Mouse (Mus musculus): ENCODE results near the gene Ppp2r5a. TPM values are rescaled to one million over a fixed set of nuclear protein-coding genes. Genes with fewer than 3 reads are reported as not detected.

Ppp2r5a gene
- polyA plus RNA-seq (2012; ENCODE audit: insufficient read depth, insufficient read length, low replicate concordance, missing spikeins): 149 and 263 TPM in 2 replicates

DNA sequence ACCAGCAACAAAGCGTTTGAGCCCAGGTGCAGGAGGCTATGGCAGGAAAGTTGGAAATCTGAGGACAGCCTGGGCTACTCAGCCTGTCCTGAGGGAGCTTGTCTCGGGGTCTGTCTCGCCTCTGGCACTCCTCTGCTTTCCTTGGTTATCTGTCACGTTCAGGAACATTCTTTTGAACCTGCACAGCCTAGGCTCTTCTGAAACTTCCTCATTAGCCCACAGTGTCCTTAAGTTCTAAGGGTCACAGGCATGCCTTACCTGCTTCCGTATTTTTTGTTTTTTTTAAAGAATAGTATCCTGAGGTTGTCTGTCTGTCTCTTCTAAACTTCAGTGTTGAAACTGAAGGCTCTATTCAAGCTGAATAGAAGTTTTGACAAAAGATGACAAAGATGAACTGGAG is at the start of gene Ppp2r5a:
TSS of gene Ppp2r5a (minus strand) at position 199 of the 400 bp plus-strand sequence.
- 81% methylated on average over 5 of the region's 5 CpGs for WGBS
- no peaks in the 10 kb centered on the region for H3K4me1 ChIP-seq (ENCODE audit: control insufficient read depth, insufficient read depth, low read length)
- TF ChIP-seq POLR2A (IDR thresholded peaks at IDR 0.05; ENCODE audit: insufficient read depth, low read depth, low read length) (no peak), CTCF (IDR thresholded peaks at IDR 0.05; ENCODE audit: insufficient read depth, low read depth, low read length) (no peak)
- no peak within 1 kb of the TSS for H3K27ac ChIP-seq (ENCODE audit: insufficient read depth, low read depth, low read length)
- no peak within 1 kb of the TSS for H3K4me3 ChIP-seq (ENCODE audit: insufficient read depth, low read depth, low read length)

GRCm38 (mm10) chr1:191450614-191451013 is 47.5 kb upstream of the Ppp2r5a start:
- 76% methylated on average over 5 of the region's 5 CpGs for WGBS
- Histone ChIP-seq H3K4me3 (ENCODE audit: insufficient read depth, low read depth, low read length) (no peak overlapping the region), H3K4me1 (ENCODE audit: control insufficient read depth, insufficient read depth, low read length) (peaks cover 11% of the 10 kb centered on the region), H3K27ac (ENCODE audit: insufficient read depth, low read depth, low read length) (no peak overlapping the region)
- no peak for TF ChIP-seq CTCF (IDR thresholded peaks at IDR 0.05; ENCODE audit: insufficient read depth, low read depth, low read length)
- no peak for TF ChIP-seq POLR2A (IDR thresholded peaks at IDR 0.05; ENCODE audit: insufficient read depth, low read depth, low read length)

DNA sequence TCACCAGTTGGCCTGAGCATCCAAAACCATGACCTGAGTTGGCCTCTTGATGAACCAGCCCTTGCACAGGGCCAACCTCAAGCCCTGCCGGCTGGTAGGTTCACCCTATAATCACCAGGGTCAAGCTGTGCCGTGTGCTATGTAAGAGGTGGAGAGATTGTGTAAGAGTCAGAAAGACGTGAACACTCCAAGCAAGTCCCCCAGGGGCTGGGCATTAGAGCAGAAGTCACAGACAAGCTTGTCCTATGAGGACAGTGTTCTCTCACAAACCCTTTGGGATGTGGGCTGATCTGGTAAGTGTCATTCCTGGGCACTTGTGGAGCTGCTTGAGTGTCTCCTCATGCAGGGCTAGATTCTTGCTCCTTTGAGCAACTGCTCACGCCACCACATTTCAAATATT is 46.5 kb upstream of the Ppp2r5a start:
- WGBS: 94% methylated on average over 4 of the region's 4 CpGs
- Histone ChIP-seq H3K4me3 (ENCODE audit: insufficient read depth, low read depth, low read length) (no peak overlapping the region), H3K27ac (ENCODE audit: insufficient read depth, low read depth, low read length) (no peak overlapping the region), H3K4me1 (ENCODE audit: control insufficient read depth, insufficient read depth, low read length) (peaks cover 11% of the 10 kb centered on the region)
- no peak for TF ChIP-seq POLR2A (IDR thresholded peaks at IDR 0.05; ENCODE audit: insufficient read depth, low read depth, low read length)
- TF ChIP-seq CTCF (IDR thresholded peaks at IDR 0.05; ENCODE audit: insufficient read depth, low read depth, low read length): no peak

DNA sequence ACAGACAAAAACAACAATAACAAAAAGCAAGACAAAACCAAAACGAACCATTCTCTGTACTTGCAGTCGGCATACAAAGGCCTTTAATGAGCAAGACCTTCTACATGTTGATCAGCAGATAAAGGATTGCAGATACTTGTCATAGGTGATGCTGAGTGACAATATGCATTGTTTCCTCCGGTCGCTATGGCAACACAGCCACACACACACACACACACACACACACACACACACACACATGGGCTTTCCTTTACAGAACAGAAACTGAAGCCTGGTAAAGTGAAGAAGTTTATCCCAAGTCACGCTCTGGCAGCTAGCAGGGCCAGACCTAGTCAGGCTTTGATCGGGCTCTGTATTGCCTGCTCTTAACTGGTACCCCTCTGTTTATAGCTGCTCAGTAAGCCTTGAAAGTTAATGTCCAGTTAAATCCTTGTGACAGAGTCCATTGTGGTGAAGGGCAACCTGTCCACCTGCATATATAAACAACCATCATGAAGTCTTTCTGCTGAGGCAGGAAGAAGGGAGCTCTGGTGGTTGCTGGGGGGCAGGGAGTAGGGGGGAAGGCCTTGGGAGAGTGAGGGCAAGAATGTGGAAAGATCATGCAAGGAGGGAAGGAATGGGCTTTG is 44.4 kb upstream of the Ppp2r5a start:
- no peak overlapping the region for H3K4me3 ChIP-seq (ENCODE audit: insufficient read depth, low read depth, low read length)
- WGBS: 80% methylated on average over 6 of the region's 6 CpGs
- TF ChIP-seq CTCF (IDR thresholded peaks at IDR 0.05; ENCODE audit: insufficient read depth, low read depth, low read length) (no peak), POLR2A (IDR thresholded peaks at IDR 0.05; ENCODE audit: insufficient read depth, low read depth, low read length) (no peak)
- H3K4me1 ChIP-seq (ENCODE audit: control insufficient read depth, insufficient read depth, low read length): peaks cover 12% of the 10 kb centered on the region
- H3K27ac ChIP-seq (ENCODE audit: insufficient read depth, low read depth, low read length): no peak overlapping the region

- Histone ChIP-seq H3K4me3 (ENCODE audit: insufficient read depth, low read depth, low read length) (no peak overlapping the region), H3K4me1 (ENCODE audit: control insufficient read depth, insufficient read depth, low read length) (peaks cover 14% of the 10 kb centered on the region), H3K27ac (ENCODE audit: insufficient read depth, low read depth, low read length) (no peak overlapping the region)
- no peak for TF ChIP-seq POLR2A (IDR thresholded peaks at IDR 0.05; ENCODE audit: insufficient read depth, low read depth, low read length)
- WGBS: 57% methylated on average over 5 of the region's 5 CpGs
These were observed 43.2 kb upstream of the Ppp2r5a start for GRCm38 (mm10) chr1:191446307-191446706.

DNA sequence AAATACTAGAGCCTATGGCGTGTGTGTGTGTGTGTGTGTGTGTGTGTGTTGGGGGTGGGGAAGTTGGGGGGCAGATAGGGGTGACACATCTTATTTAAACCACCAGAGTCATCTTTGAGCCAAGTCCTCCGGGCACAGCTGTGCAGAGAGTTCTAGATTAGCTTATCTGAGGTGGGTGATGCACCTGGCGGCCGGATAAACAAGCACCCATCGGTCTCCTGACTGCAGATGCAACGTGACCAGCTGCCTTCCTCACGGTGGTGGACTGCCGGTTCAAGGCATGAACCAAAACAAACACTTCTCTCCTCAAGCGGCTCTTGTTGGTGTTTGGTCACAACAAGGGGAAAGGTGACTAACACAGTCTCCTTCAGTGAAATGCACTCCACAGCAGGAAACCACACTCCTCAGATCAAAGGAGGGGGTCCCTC is 42.8 kb upstream of the Ppp2r5a start:
- Histone ChIP-seq H3K27ac (ENCODE audit: insufficient read depth, low read depth, low read length) (peak overlapping the region; percentile 22; the same call in 1 of the 2 replicates), H3K4me1 (ENCODE audit: control insufficient read depth, insufficient read depth, low read length) (peaks cover 14% of the 10 kb centered on the region), H3K4me3 (ENCODE audit: insufficient read depth, low read depth, low read length) (no peak overlapping the region)
- TF ChIP-seq CTCF (IDR thresholded peaks at IDR 0.05; ENCODE audit: insufficient read depth, low read depth, low read length) (no peak), POLR2A (IDR thresholded peaks at IDR 0.05; ENCODE audit: insufficient read depth, low read depth, low read length) (no peak)
- WGBS: 64% methylated on average over 9 of the region's 9 CpGs

- no peak overlapping the region for H3K27ac ChIP-seq (ENCODE audit: insufficient read depth, low read depth, low read length)
- TF ChIP-seq CTCF (IDR thresholded peaks at IDR 0.05; ENCODE audit: insufficient read depth, low read depth, low read length) (no peak), POLR2A (IDR thresholded peaks at IDR 0.05; ENCODE audit: insufficient read depth, low read depth, low read length) (no peak)
- H3K4me3 ChIP-seq (ENCODE audit: insufficient read depth, low read depth, low read length): no peak overlapping the region
- WGBS: 93% methylated on average over 12 of the region's 12 CpGs
- peaks cover 14% of the 10 kb centered on the region for H3K4me1 ChIP-seq (ENCODE audit: control insufficient read depth, insufficient read depth, low read length)
These were observed 42.3 kb upstream of the Ppp2r5a start for GRCm38 (mm10) chr1:191445401-191445800.

- no peak overlapping the region for H3K27ac ChIP-seq (ENCODE audit: insufficient read depth, low read depth, low read length)
- TF ChIP-seq POLR2A (IDR thresholded peaks at IDR 0.05; ENCODE audit: insufficient read depth, low read depth, low read length) (no peak), CTCF (IDR thresholded peaks at IDR 0.05; ENCODE audit: insufficient read depth, low read depth, low read length) (no peak)
- no peak overlapping the region for H3K4me3 ChIP-seq (ENCODE audit: insufficient read depth, low read depth, low read length)
- peaks cover 14% of the 10 kb centered on the region for H3K4me1 ChIP-seq (ENCODE audit: control insufficient read depth, insufficient read depth, low read length)
- WGBS: 87% methylated on average over 1 of the region's 1 CpGs
These were observed 41.4 kb upstream of the Ppp2r5a start for GRCm38 (mm10) chr1:191444467-191444866.

DNA sequence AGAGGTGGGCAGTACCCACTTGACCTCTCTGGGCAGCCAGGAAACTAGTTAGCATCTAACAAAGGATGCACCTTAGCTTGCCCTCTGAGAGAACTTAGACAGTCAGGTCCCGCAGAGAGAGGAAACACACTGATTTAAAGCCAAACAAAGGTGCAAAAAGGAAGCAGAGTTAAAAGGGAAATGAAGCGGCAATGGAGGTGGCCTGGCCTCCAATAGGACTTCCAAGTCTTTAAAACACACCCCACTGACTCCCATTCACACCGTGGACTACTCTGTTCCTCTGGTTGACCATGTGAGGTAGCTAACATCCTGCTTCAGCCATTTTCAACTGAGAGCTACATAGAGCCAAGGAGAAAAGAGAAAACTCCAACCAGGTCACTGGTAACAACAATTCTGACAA is 35.9 kb upstream of the Ppp2r5a start:
- Histone ChIP-seq H3K27ac (ENCODE audit: insufficient read depth, low read depth, low read length) (peak overlapping the region; percentile 94), H3K4me1 (ENCODE audit: control insufficient read depth, insufficient read depth, low read length) (peaks cover 34% of the 10 kb centered on the region), H3K4me3 (ENCODE audit: insufficient read depth, low read depth, low read length) (no peak overlapping the region)
- no peak for TF ChIP-seq CTCF (IDR thresholded peaks at IDR 0.05; ENCODE audit: insufficient read depth, low read depth, low read length)
- no peak for TF ChIP-seq POLR2A (IDR thresholded peaks at IDR 0.05; ENCODE audit: insufficient read depth, low read depth, low read length)
- WGBS: 68% methylated on average over 3 of the region's 3 CpGs
